Mouse (Mus musculus) forebrain, embryonic 15.5 days (tissue): ENCODE measurements around the gene Cyp2a12. TPM values are rescaled to one million over a fixed set of nuclear protein-coding genes. Genes with fewer than 3 reads are reported as not detected.
"Not testable (repeated sequence)": the region's sequence is repeated elsewhere in the genome, so short reads cannot be mapped to it uniquely, and the experiment has no call there.

Experiments
- ATAC-seq: fragments of 200-750 bp; cut with Nextera tagmentation; replicated peaks from 2 replicates; pipeline ENCODE4 v1.8.0; 2017; ENCODE audit warnings: mild to moderate bottlenecking, moderate TSS enrichment, moderate library complexity
- H3K27ac ChIP-seq: fragments of 300-500 bp; sonication (generic); replicated peaks from 2 replicates; pipeline ENCODE4 v1.5.1; 2015; ENCODE audit warnings: mild to moderate bottlenecking, inconsistent platforms
- H3K27me3 ChIP-seq: fragments of 300-500 bp; sonication (generic); 2 replicates; pipeline ENCODE4 v1.6.1; 2015; ENCODE audit warnings: inconsistent platforms
- H3K36me3 ChIP-seq: fragments of 300-500 bp; sonication (generic); 2 replicates; pipeline ENCODE4 v1.6.1; 2015; ENCODE audit warnings: mild to moderate bottlenecking, inconsistent platforms
- H3K4me1 ChIP-seq: fragments of 300-500 bp; sonication (generic); 2 replicates; pipeline ENCODE4 v1.6.1; 2015; ENCODE audit warnings: inconsistent platforms
- H3K4me2 ChIP-seq: fragments of 300-500 bp; sonication (generic); replicated peaks from 2 replicates; pipeline ENCODE4 v1.6.1; 2015; ENCODE audit warnings: mild to moderate bottlenecking, inconsistent platforms
- H3K4me3 ChIP-seq: fragments of 300-500 bp; sonication (generic); 2 replicates; pipeline ENCODE4 v1.5.1; 2015; ENCODE audit warnings: mild to moderate bottlenecking, inconsistent platforms
- H3K9ac ChIP-seq: fragments of 300-500 bp; sonication (generic); replicated peaks from 2 replicates; pipeline ENCODE4 v1.6.1; 2015; ENCODE audit warnings: mild to moderate bottlenecking, inconsistent platforms
- H3K9me3 ChIP-seq: fragments of 300-500 bp; sonication (generic); 2 replicates; pipeline ENCODE4 v1.6.1; 2016; ENCODE audit warnings: inconsistent platforms
- WGBS: fragments of 180-500 bp; shearing (Covaris S2); methylation state at CpG from one replicate; pipeline ENCODE4 v1.1.7; 2015; ENCODE audit warnings: mixed read lengths; 5-methylcytosine and 5-hydroxymethylcytosine counted together
- polyA plus RNA-seq: library from polyadenylated mRNA; unstranded; fragments of >200 nt; fragmentation: Nextera tagmentation; extraction: Ambion mirVana; gene quantifications from 2 replicates; pipeline ENCODE4 v1.2.1, GENCODE M21; 2015

Cyp2a12 gene
- not detected in 2 replicates for polyA plus RNA-seq

DNA sequence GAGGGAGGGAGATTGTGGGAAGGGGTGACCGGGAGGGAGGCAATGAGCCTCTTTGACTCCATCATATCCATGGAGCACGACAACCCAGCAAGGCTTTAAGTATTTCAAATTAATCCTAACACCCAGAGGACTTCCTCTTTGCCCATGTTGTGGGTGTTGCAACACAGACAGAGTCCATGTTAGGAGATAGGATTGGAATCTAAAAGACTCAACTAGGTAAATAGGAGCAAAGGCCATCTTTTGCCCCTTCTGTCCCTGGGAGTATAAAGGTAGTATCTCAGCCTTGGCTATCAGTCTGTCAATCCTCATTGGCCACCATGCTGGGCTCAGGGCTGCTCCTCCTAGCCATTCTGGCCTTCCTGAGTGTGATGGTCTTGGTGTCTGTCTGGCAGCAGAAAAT, at the start of gene Cyp2a12:
Gene Cyp2a12, plus strand, starts transcription at position 293 of the 400 bp plus-strand sequence.
- Histone ChIP-seq H3K36me3 (no peaks in the 10 kb centered on the region), H3K9ac (no peak within 1 kb of the TSS), H3K27ac (no peak within 1 kb of the TSS), H3K4me3 (no peak within 1 kb of the TSS), H3K27me3 (no peaks in the 10 kb centered on the region), H3K9me3 (no peaks in the 10 kb centered on the region), H3K4me2 (no peak within 1 kb of the TSS), H3K4me1 (no peaks in the 10 kb centered on the region)
- ATAC-seq = no peak
- WGBS = 83% methylated on average over 2 of the region's 2 CpGs

DNA sequence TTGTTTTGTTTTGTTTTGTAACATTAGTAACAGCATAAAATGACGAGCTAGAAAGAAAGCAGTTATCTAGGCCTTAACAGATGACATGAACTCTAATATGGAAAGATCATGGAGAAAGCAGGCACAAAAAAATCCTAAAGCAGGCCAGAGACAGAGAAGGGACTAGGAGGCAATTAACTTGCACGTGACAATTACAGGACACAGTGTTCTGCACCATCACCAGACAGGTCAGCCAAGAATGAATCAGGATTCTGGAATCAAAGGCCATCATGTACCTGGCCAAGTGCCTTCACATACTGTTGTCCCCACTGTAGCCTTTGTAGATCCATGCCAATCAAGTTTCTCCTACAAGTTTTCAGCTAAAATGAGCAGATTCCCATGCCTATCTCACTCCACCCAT, 47.4 kb upstream of the Cyp2a12 start:
- not testable (repeated sequence) for H3K4me1 ChIP-seq, H3K4me2 ChIP-seq, H3K27me3 ChIP-seq, H3K27ac ChIP-seq, H3K4me3 ChIP-seq, ATAC-seq, H3K9ac ChIP-seq, H3K36me3 ChIP-seq, H3K9me3 ChIP-seq
- WGBS = 75% methylated on average over 2 of the region's 2 CpGs

DNA sequence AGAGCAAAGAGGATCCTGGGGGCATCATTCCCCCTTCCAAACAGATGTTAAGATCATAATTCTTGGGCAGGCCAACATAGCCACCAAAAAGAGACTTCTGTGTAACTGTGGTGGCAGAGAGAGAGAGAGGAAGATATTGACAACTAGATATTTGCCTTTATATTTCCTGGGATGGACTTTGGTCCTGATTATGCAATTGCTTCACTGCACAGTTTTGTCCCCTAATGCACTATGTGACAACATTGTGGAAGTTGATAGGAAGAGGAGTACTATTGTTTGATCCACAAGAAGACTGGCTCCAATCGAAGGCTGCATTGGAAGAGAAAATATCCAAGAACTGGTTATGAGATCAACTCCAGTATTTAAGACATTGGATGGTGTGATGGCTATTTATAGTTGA, 46.9 kb upstream of the Cyp2a12 start:
- not testable (repeated sequence) for H3K9ac ChIP-seq, H3K27me3 ChIP-seq, H3K27ac ChIP-seq, H3K4me2 ChIP-seq, H3K36me3 ChIP-seq, H3K4me3 ChIP-seq, H3K4me1 ChIP-seq, ATAC-seq, H3K9me3 ChIP-seq
- 84% methylated on average over 1 of the region's 1 CpGs for WGBS

DNA sequence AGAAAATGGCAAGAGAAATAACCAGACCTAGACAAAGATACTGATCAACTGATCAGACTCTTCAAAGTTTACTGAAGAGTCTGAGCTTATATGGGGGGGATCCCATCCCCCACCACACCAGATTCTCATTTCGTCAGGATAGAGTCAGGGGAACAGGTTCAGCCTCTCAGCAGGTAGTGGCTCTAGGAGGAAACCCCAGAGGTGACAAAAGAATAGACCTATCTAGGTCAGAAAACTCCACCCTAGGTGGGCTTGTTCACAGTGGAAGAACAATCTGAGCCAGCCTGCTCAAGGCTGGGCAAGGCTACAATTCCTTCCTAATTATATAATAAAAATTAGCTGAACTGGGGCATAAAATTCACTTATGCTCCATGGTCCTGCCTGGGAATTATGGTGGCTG, 46.3 kb upstream of the Cyp2a12 start:
- no peak overlapping the region for H3K4me3 ChIP-seq
- no peaks in the 10 kb centered on the region for H3K27me3 ChIP-seq
- H3K27ac ChIP-seq = no peak overlapping the region
- no peaks in the 10 kb centered on the region for H3K9me3 ChIP-seq
- no peaks in the 10 kb centered on the region for H3K4me1 ChIP-seq
- ATAC-seq = no peak
- no peaks in the 10 kb centered on the region for H3K36me3 ChIP-seq
- H3K9ac ChIP-seq = no peak overlapping the region
- WGBS = 21% methylated on average over 1 of the region's 1 CpGs
- H3K4me2 ChIP-seq = no peak overlapping the region

DNA sequence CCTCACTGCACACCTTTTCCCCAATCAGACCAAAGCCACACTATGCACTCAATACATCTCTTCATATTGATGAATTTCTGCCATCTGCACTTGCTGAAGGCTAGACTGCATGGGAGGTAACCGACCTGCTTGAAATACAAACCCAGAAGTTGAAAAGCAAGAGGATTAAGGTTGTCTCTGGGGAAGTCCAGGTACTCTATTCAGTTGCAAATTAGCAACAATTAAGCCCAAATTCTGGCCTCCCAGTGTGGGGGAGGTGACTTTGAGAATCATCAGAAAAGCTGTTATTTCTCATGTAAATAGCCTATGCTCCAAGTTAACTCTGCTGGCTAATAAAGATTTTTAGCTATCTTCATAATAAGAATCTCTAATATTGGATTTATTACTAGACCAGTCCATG, 45.7 kb upstream of the Cyp2a12 start:
- H3K9me3 ChIP-seq, H3K4me3 ChIP-seq, H3K4me2 ChIP-seq, H3K27ac ChIP-seq, H3K27me3 ChIP-seq, H3K4me1 ChIP-seq, ATAC-seq, H3K9ac ChIP-seq, H3K36me3 ChIP-seq: not testable (repeated sequence)
- 22% methylated on average over 1 of the region's 1 CpGs for WGBS

DNA sequence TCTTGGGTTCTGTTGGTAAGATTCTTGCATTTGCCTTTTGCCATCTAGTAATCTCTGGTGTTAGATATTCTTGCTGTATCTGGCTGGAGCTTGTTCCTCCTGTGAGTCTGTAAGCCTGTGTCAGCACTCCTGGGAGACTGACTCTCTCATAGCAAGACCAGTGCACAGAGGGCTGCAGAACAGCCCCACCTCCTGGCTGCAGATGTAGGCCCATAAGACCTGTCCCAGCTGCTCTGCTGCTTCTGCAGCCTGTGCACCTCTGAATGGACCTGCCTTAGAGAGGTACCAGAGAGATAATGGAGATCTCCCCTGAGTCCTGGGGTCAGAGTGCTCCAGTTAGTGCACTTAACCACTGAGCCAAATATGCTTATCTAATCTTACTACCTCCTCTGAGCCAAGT, 2.3 kb upstream of the Cyp2a12 start:
- H3K27me3 ChIP-seq, H3K9me3 ChIP-seq, ATAC-seq, H3K4me2 ChIP-seq, H3K4me1 ChIP-seq, H3K4me3 ChIP-seq, H3K36me3 ChIP-seq, H3K27ac ChIP-seq, H3K9ac ChIP-seq: not testable (repeated sequence)

DNA sequence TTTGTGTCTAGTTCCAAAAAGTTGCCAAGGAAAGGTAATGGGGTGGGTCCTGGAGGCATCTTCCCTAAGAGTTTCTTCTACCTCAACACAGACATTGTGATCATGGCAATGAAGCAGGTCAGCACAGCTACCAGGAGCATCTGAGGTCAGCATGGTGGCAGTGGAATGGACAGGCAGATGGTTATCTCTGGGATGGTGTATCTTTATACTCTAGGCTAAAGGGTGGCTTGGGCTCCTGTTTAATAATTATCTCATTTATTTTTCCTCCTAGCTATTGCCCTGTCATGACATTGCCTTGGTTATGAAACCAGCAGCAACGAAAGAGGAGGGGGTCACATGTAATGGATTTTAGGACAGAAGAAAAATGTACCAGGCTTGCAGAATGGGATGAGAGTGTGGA, 20.0 kb downstream of the Cyp2a12 start:
- ATAC-seq, H3K9ac ChIP-seq, H3K4me2 ChIP-seq, H3K4me3 ChIP-seq, H3K9me3 ChIP-seq, H3K27ac ChIP-seq, H3K36me3 ChIP-seq, H3K4me1 ChIP-seq, H3K27me3 ChIP-seq: not testable (repeated sequence)
- WGBS = 67% methylated on average over 1 of the region's 1 CpGs

DNA sequence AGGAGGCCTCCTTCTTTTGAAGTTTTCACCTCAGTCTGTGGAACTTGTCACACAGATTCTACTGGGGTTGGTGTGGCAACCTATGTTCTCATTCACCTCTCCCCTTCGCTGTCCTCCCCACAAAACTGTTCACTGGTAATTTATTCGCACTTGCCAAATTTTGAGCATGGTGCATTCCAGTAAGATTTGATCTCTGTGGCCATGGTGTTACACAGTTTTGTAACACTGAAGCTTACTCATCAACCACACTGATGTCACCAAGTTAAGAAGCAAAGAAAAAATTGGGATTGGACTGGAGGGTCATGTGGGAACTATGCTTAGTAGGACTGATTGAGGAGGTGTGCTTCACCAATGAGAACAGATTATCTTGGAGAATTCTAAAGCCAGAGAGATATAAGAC, 30.5 kb downstream of the Cyp2a12 start:
- H3K27me3 ChIP-seq, ATAC-seq, H3K4me1 ChIP-seq, H3K36me3 ChIP-seq, H3K27ac ChIP-seq, H3K9ac ChIP-seq, H3K9me3 ChIP-seq, H3K4me2 ChIP-seq, H3K4me3 ChIP-seq: not testable (repeated sequence)
- 90% methylated on average over 2 of the region's 2 CpGs for WGBS

DNA sequence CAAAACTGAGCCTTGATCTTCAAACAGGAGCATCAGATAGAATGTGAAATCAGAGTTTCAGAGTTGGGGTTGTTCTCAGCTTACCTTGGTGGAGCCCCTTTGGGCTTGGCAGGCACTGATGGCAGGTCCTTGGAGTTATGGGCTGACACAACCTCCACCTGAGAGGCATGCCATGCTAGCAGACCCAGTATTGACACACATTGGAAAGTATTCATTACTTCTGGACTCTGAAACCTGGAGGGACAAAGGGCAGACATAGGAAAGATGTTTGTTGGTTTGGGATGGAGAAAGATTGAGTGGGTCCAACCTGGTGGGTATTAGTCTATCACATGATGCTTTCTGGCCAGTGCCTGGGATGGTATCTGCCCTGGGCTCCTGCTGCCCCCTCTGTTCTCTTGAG, 31.0 kb downstream of the Cyp2a12 start:
- not testable (repeated sequence) for H3K36me3 ChIP-seq, ATAC-seq

DNA sequence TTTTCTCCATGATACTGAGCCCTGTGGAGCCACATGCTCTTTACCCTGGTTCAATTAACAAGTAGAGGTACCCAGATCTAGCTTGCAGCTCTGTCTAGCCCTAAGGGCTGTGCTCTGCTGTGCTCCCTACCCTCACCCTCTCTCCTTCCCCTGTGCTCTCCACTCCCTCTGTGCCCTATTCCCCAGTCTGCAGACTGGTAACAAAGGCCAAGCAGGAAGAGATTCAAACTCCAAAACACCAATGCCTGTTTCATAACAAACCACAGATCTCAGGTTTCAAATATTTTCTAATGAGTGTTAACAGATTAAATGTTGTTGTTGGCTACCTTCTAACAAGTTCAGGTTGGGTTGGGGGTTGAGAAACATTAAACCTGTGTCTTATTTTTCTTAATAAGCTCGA, 49.8 kb downstream of the Cyp2a12 start:
- Histone ChIP-seq H3K36me3 (no peaks in the 10 kb centered on the region), H3K9me3 (no peaks in the 10 kb centered on the region), H3K27me3 (no peaks in the 10 kb centered on the region), H3K27ac (no peak overlapping the region), H3K4me2 (no peak overlapping the region), H3K9ac (no peak overlapping the region), H3K4me1 (no peaks in the 10 kb centered on the region), H3K4me3 (no peak overlapping the region)
- 69% methylated on average over 1 of the region's 1 CpGs for WGBS
- ATAC-seq = no peak

More for the DNA sequence above, 31.0 kb downstream of the Cyp2a12 start:
- not testable (repeated sequence) for H3K9ac ChIP-seq, H3K4me2 ChIP-seq, H3K9me3 ChIP-seq, H3K4me3 ChIP-seq, H3K27me3 ChIP-seq, H3K4me1 ChIP-seq, H3K27ac ChIP-seq

DNA sequence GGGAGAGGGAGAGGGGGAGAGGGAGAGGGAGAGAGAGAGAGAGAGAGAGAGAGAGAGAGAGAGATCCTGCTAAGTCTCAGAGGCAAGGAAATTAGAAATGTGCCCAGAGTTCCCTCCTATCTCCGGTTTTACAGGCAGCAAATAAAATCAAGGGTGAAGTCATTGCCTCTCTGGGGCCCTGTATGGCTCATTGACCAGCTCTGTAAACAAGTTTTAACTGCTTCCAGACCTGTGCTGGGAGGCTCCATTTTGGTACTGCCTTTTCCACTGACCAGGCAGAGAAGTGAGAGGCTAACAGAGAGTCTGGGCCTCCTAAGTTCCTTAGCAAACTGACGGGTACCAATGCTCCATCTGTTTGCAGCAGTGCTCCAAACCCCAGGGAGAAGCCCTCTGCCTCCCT, 52.7 kb downstream of the Cyp2a12 start:
- 81% methylated on average over 2 of the region's 2 CpGs for WGBS
- no peaks in the 10 kb centered on the region for H3K9me3 ChIP-seq
- H3K9ac ChIP-seq = no peak overlapping the region
- H3K4me1 ChIP-seq = no peaks in the 10 kb centered on the region
- no peaks in the 10 kb centered on the region for H3K36me3 ChIP-seq
- H3K4me3 ChIP-seq = no peak overlapping the region
- no peaks in the 10 kb centered on the region for H3K27me3 ChIP-seq
- no peak overlapping the region for H3K27ac ChIP-seq
- no peak for ATAC-seq
- no peak overlapping the region for H3K4me2 ChIP-seq
